8 mouse cellular contexts compared by ENCODE assay signal in genomic region chr15:3957982-3958381, GRCm38 (mm10). TPM values are rescaled to one million over a fixed set of nuclear protein-coding genes. Genes with fewer than 3 reads are reported as not detected.
DNase-seq lines count a peak whose midpoint lies in the region; ATAC-seq and TF ChIP-seq lines count a peak whose summit lies in the region.

No protein-coding gene starts in this region.

- no peak overlapping the region for H3K4me2 ChIP-seq in midbrain, embryonic 14.5 days (ENCODE audit: low read length)

- TF ChIP-seq CTCF in G1E (IDR thresholded peaks at IDR 0.05; ENCODE audit: low read depth, low read length): 0 out of 2 replicates have a peak, but pooled peaks have one; percentile 30
- TF ChIP-seq CTCF in bone marrow, adult 2 months (IDR thresholded peaks at IDR 0.05; ENCODE audit: control insufficient read depth, insufficient read depth, low read length): 0 out of 2 replicates have a peak, but pooled peaks have one; percentile 10

- H3K27ac ChIP-seq in bone marrow, adult 2 months (ENCODE audit: control insufficient read depth, insufficient read depth, low read depth, low read length, poor library complexity): no peak overlapping the region
- no peak overlapping the region for H3K27ac ChIP-seq in midbrain, embryonic 14.5 days (replicated peaks; ENCODE audit: low read depth, low read length)

- peak; percentile 33 for DNase-seq in left cerebral cortex, adult 11 months (ENCODE audit: low spot score)
- no peak for DNase-seq in left cerebral cortex, adult 8-10 months (ENCODE audit: low spot score in 2 of 2)
- no peak for DNase-seq in G1E (ENCODE audit: low spot score)
- peak; percentile 32 to 59 for DNase-seq in frontal cortex, postnatal 36 days (ENCODE audit: low spot score in 2 of 2)
- peak; percentile 38 to 52 for DNase-seq in layer of hippocampus, postnatal 10 days (ENCODE audit: low spot score in 2 of 2)
- DNase-seq in midbrain, embryonic 14.5 days: peak; percentile 82
- no peak for DNase-seq in neural tube, embryonic 10.5 days (ENCODE audit: extremely low spot score, low spot score)

- no peaks in the 10 kb centered on the region; the same call in 1 of the 2 replicates for H3K9me3 ChIP-seq in G1E (replicated peaks)
- no peaks in the 10 kb centered on the region for H3K9me3 ChIP-seq in midbrain, embryonic 14.5 days (ENCODE audit: control insufficient read depth, low read length)

- no peak overlapping the region for H3K9ac ChIP-seq in midbrain, embryonic 14.5 days (replicated peaks; ENCODE audit: low read length)

- TF ChIP-seq POLR2A in bone marrow, adult 2 months (IDR thresholded peaks at IDR 0.05; ENCODE audit: borderline replicate concordance, control insufficient read depth, low read depth, low read length): no peak

- 20% methylated on average over 4 of the region's 4 CpGs for WGBS in bone marrow, adult 2 months
- 28% methylated on average over 4 of the region's 4 CpGs for WGBS in midbrain, embryonic 14.5 days

- peak; percentile 34; the same call in 1 of the 2 replicates for ATAC-seq in G1E (ENCODE audit: extremely low read depth, insufficient number of reproducible peaks, low FRiP score, poor library complexity, severe bottlenecking)
- ATAC-seq in midbrain, embryonic 14.5 days (ENCODE audit: low FRiP score, low TSS enrichment): no peak

- no peaks in the 10 kb centered on the region for H3K4me1 ChIP-seq in G1E (ENCODE audit: insufficient read depth, low read depth, low read length)
- H3K4me1 ChIP-seq in bone marrow, adult 2 months (ENCODE audit: control insufficient read depth, insufficient read depth, low read length): no peaks in the 10 kb centered on the region; the same call in 1 of the 2 replicates
- no peaks in the 10 kb centered on the region for H3K4me1 ChIP-seq in midbrain, embryonic 14.5 days (ENCODE audit: control insufficient read depth, insufficient read depth, low read length)

- no peak overlapping the region for H3K4me3 ChIP-seq in G1E (ENCODE audit: low read depth, low read length)
- no peak overlapping the region for H3K4me3 ChIP-seq in bone marrow, adult 2 months (replicated peaks; ENCODE audit: control insufficient read depth, low read depth, low read length)
- H3K4me3 ChIP-seq in midbrain, embryonic 14.5 days (replicated peaks; ENCODE audit: low read depth, low read length): no peak overlapping the region

- H3K27me3 ChIP-seq in G1E (ENCODE audit: insufficient read depth, low read length): no peaks in the 10 kb centered on the region
- no peaks in the 10 kb centered on the region for H3K27me3 ChIP-seq in midbrain, embryonic 14.5 days (ENCODE audit: control insufficient read depth, insufficient read depth, low read length)

- no peaks in the 10 kb centered on the region for H3K36me3 ChIP-seq in G1E (replicated peaks)
- H3K36me3 ChIP-seq in midbrain, embryonic 14.5 days (ENCODE audit: control insufficient read depth, insufficient read depth, low read length): no peaks in the 10 kb centered on the region

RNA-seq across cellular contexts. Expression of gene Fbxo4, which starts 21.4 kb away (rescaled TPM):
- 10 to 100 TPM in 1 of 4 experiments, 1 to 10 TPM in 3; 7.3 to 10.2 (median 7.7) TPM for total RNA-seq in left cerebral cortex, adult 8-10 months (2022)
- total RNA-seq in G1E (2014; fragmentation: Nextera tagmentation): 10.0 and 17.2 TPM in 2 replicates
- 20.1 and 23.2 TPM in 2 replicates for total RNA-seq in G1E (2017)
- 1.4 and 2.1 TPM in 2 replicates for polyA plus RNA-seq in G1E (2012)
- 8.3 and 15.6 TPM in 2 replicates for polyA plus RNA-seq in bone marrow, adult 2 months (2011; ENCODE audit: insufficient read depth, insufficient read length, low replicate concordance, missing spikeins)
- 10 to 100 TPM in 1 of 2 experiments, 1 to 10 TPM in 1; 8.0 to 10.6 TPM for total RNA-seq in layer of hippocampus, postnatal 10 days (2021)
- 7.0 and 8.2 TPM in 2 replicates for polyA plus RNA-seq in midbrain, embryonic 14.5 days (2014; fragmentation: Nextera tagmentation; extraction: Ambion mirVana)

RNA-seq across cellular contexts. Expression of gene AW549877, which starts 37.6 kb away (rescaled TPM):
- total RNA-seq in left cerebral cortex, adult 8-10 months (2022): 10 to 100 TPM; 46.7 to 55.6 (median 48.4) TPM
- total RNA-seq in G1E (2014; fragmentation: Nextera tagmentation) (97.1 and 110 TPM in 2 replicates), G1E (2017) (25.4 and 30.9 TPM in 2 replicates)
- 1.4 and 1.8 TPM in 2 replicates for polyA plus RNA-seq in G1E (2012)
- 4.2 and 12.3 TPM in 2 replicates for polyA plus RNA-seq in bone marrow, adult 2 months (2011; ENCODE audit: insufficient read depth, insufficient read length, low replicate concordance, missing spikeins)
- 10 to 100 TPM; 41.9 to 43.4 TPM for total RNA-seq in layer of hippocampus, postnatal 10 days (2021)
- polyA plus RNA-seq in midbrain, embryonic 14.5 days (2014; fragmentation: Nextera tagmentation; extraction: Ambion mirVana): 44.0 and 65.9 TPM in 2 replicates

Comparison
In these comparisons a context has a peak if more than half of its experiments do, and no peak if none do; other contexts are left out.
1. DNase-seq: peak in left cerebral cortex, adult 11 months (single experiment), frontal cortex, postnatal 36 days (2 of 2), layer of hippocampus, postnatal 10 days (2 of 2) and midbrain, embryonic 14.5 days (single experiment); none in left cerebral cortex, adult 8-10 months (0 of 2), G1E (single experiment) and neural tube, embryonic 10.5 days (single experiment).